ENCODE assay signal across 8 mouse cellular contexts in genomic region chrX:74254888-74255565, GRCm38 (mm10). TPM values are rescaled to one million over a fixed set of nuclear protein-coding genes. Genes with fewer than 3 reads are reported as not detected.
A peak's percentile ranks its signal among the peaks of the same experiment; 100 is the strongest.
DNase-seq lines count a peak whose midpoint lies in the region; ATAC-seq and TF ChIP-seq lines count a peak whose summit lies in the region.

No protein-coding gene starts in this region.

- peak; percentile 61 for ATAC-seq in forebrain, postnatal 0 days
- ATAC-seq in liver, embryonic 16.5 days (ENCODE audit: low read depth), result peak; percentile 49; the same call in 1 of the 2 replicates

- no peaks in the 10 kb centered on the region for H3K9me3 ChIP-seq in heart, embryonic 10.5 days
- H3K9me3 ChIP-seq in ES-Bruce4 (replicated peaks; ENCODE audit: control insufficient read depth, insufficient read depth, low read length, poor library complexity, severe bottlenecking), result no peaks in the 10 kb centered on the region
- no peaks in the 10 kb centered on the region for H3K9me3 ChIP-seq in forebrain, postnatal 0 days (ENCODE audit: low read length)
- H3K9me3 ChIP-seq in liver, embryonic 16.5 days (replicated peaks; ENCODE audit: control insufficient read depth, low read length), result no peaks in the 10 kb centered on the region

- peak overlapping the region; percentile 71 for H3K9ac ChIP-seq in ES-Bruce4 (ENCODE audit: low read depth, poor library complexity, severe bottlenecking)
- peak overlapping the region; percentile 59 for H3K9ac ChIP-seq in forebrain, postnatal 0 days
- peak overlapping the region; percentile 81 for H3K9ac ChIP-seq in liver, embryonic 16.5 days (ENCODE audit: low read depth, low read length)

- no peak for TF ChIP-seq EP300 in ES-Bruce4 (IDR thresholded peaks at IDR 0.05; ENCODE audit: insufficient read depth, low read depth, low read length)

- H3K4me2 ChIP-seq in forebrain, postnatal 0 days (ENCODE audit: low read depth), result peak overlapping the region; percentile 59
- peak overlapping the region; percentile 80 for H3K4me2 ChIP-seq in liver, embryonic 16.5 days (ENCODE audit: low read depth, low read length)

- no peak for TF ChIP-seq POLR2A in ES-Bruce4 (IDR thresholded peaks at IDR 0.05; ENCODE audit: insufficient read depth, low read length)

- H3K4me3 ChIP-seq in heart, embryonic 10.5 days, result peak overlapping the region; percentile 70
- peak overlapping the region; percentile 93 for H3K4me3 ChIP-seq in ES-Bruce4 (ENCODE audit: low read depth, low read length)
- H3K4me3 ChIP-seq in forebrain, postnatal 0 days (ENCODE audit: low read depth, low read length), result peak overlapping the region; percentile 48
- H3K4me3 ChIP-seq in liver, embryonic 16.5 days (ENCODE audit: low read depth, low read length), result peak overlapping the region; percentile 74

- 0 out of 2 replicates have a peak, but pooled peaks cover 5% of the 10 kb centered on the region for H3K4me1 ChIP-seq in heart, embryonic 10.5 days
- no peaks in the 10 kb centered on the region for H3K4me1 ChIP-seq in ES-Bruce4 (ENCODE audit: control insufficient read depth, insufficient read depth, low read length)
- no peaks in the 10 kb centered on the region for H3K4me1 ChIP-seq in forebrain, postnatal 0 days (ENCODE audit: insufficient read depth)
- H3K4me1 ChIP-seq in liver, embryonic 16.5 days (ENCODE audit: control insufficient read depth, low read depth, low read length), result peaks cover 3% of the 10 kb centered on the region; the same call in 1 of the 2 replicates

- H3K36me3 ChIP-seq in heart, embryonic 10.5 days, result peaks cover 19% of the 10 kb centered on the region
- peaks cover 17% of the 10 kb centered on the region for H3K36me3 ChIP-seq in ES-Bruce4 (ENCODE audit: control insufficient read depth, insufficient read depth, low read length, poor library complexity, severe bottlenecking)
- H3K36me3 ChIP-seq in forebrain, postnatal 0 days (ENCODE audit: insufficient read depth), result peaks cover 5% of the 10 kb centered on the region; the same call in 1 of the 2 replicates
- H3K36me3 ChIP-seq in liver, embryonic 16.5 days (ENCODE audit: control insufficient read depth, insufficient read depth), result peaks cover 4% of the 10 kb centered on the region; the same call in 1 of the 2 replicates

- no peak for TF ChIP-seq CTCF in ES-Bruce4 (IDR thresholded peaks at IDR 0.05; ENCODE audit: low read depth, low read length)
- TF ChIP-seq CTCF in forebrain, postnatal 0 days (IDR thresholded peaks at IDR 0.05; ENCODE audit: low read depth), result no peak

- H3K27ac ChIP-seq in heart, embryonic 10.5 days, result peak overlapping the region; percentile 91
- H3K27ac ChIP-seq in ES-Bruce4 (ENCODE audit: insufficient read depth, low read length), result peak overlapping the region; percentile 68
- peak overlapping the region; percentile 84 for H3K27ac ChIP-seq in forebrain, postnatal 0 days (ENCODE audit: low read depth, low read length)
- peak overlapping the region; percentile 87 for H3K27ac ChIP-seq in liver, embryonic 16.5 days (ENCODE audit: low read length)

- intact Hi-C loops in heart, postnatal 36 days (cut with DNase I), result loop anchor here (2.0 kb wide), 1 partner anchor 14 kb away; no protein-coding TSS in a partner anchor
- intact Hi-C loops in left cerebral cortex, postnatal 4 days (cut with DNase I), result no loop called here

- DNase-seq in heart, embryonic 10.5 days (ENCODE audit: low spot score), result no peak
- DNase-seq in heart, postnatal 36 days, result no peak
- DNase-seq in forebrain, postnatal 0 days, result no peak
- DNase-seq in spleen, adult 18-20 months, result no peak
- no peak for DNase-seq in right cerebral cortex, postnatal 36 days (ENCODE audit: low spot score in 2 of 2)
- no peak for DNase-seq in left cerebral cortex, postnatal 4 days

- WGBS in heart, embryonic 10.5 days, result 19% methylated on average over 31 of the region's 31 CpGs
- WGBS in forebrain, postnatal 0 days, result 41% methylated on average over 31 of the region's 31 CpGs
- 20% methylated on average over 31 of the region's 31 CpGs for WGBS in liver, embryonic 16.5 days (ENCODE audit: insufficient replicate concordance)

- H3K27me3 ChIP-seq in heart, embryonic 10.5 days (ENCODE audit: insufficient read depth, poor library complexity, severe bottlenecking), result 0 out of 2 replicates have a peak, but pooled peaks cover 3% of the 10 kb centered on the region
- no peaks in the 10 kb centered on the region for H3K27me3 ChIP-seq in ES-Bruce4 (ENCODE audit: control insufficient read depth, insufficient read depth, low read length, poor library complexity, severe bottlenecking)
- no peaks in the 10 kb centered on the region for H3K27me3 ChIP-seq in forebrain, postnatal 0 days (ENCODE audit: insufficient read depth, low read length)
- no peaks in the 10 kb centered on the region for H3K27me3 ChIP-seq in liver, embryonic 16.5 days (ENCODE audit: control insufficient read depth, insufficient read depth, low read depth, low read length)

RNA-seq across cellular contexts. Expression of gene Emd, which starts 0.5 kb away (rescaled TPM):
- polyA plus RNA-seq in heart, embryonic 10.5 days (2016; fragmentation: Nextera tagmentation; extraction: Ambion mirVana), result 17.9 and 22.7 TPM in 2 replicates
- total RNA-seq in heart, postnatal 36 days (2021), result 10 to 100 TPM; 28.2 to 34.0 TPM
- 154 and 169 TPM in 2 replicates for polyA plus RNA-seq in ES-Bruce4 (2011; ENCODE audit: insufficient read depth, insufficient read length, low read depth, missing spikeins)
- total RNA-seq in forebrain, postnatal 0 days (2014; rRNA removed), result 51.6 and 73.2 TPM in 2 replicates
- 16.9 and 21.0 TPM in 2 replicates for polyA plus RNA-seq in forebrain, postnatal 0 days (2015; fragmentation: Nextera tagmentation; extraction: Ambion mirVana)
- polyA plus RNA-seq in liver, embryonic 16.5 days (2015; fragmentation: Nextera tagmentation; extraction: Ambion mirVana), result 7.4 and 7.7 TPM in 2 replicates
- total RNA-seq in left cerebral cortex, postnatal 4 days (2021), result 10 to 100 TPM; 48.2 to 52.3 TPM

RNA-seq across cellular contexts. Expression of gene Flna, which starts 5.4 kb away (rescaled TPM):
- polyA plus RNA-seq in heart, embryonic 10.5 days (2016; fragmentation: Nextera tagmentation; extraction: Ambion mirVana), result 199 and 236 TPM in 2 replicates
- total RNA-seq in heart, postnatal 36 days (2021), result 10 to 100 TPM; 88.3 to 97.0 TPM
- 288 and 325 TPM in 2 replicates for polyA plus RNA-seq in ES-Bruce4 (2011; ENCODE audit: insufficient read depth, insufficient read length, low read depth, missing spikeins)
- 327 and 336 TPM in 2 replicates for total RNA-seq in forebrain, postnatal 0 days (2014; rRNA removed)
- 35.5 and 45.1 TPM in 2 replicates for polyA plus RNA-seq in forebrain, postnatal 0 days (2015; fragmentation: Nextera tagmentation; extraction: Ambion mirVana)
- 42.7 and 53.3 TPM in 2 replicates for polyA plus RNA-seq in liver, embryonic 16.5 days (2015; fragmentation: Nextera tagmentation; extraction: Ambion mirVana)
- 100 to 1,000 TPM; 434 to 445 TPM for total RNA-seq in left cerebral cortex, postnatal 4 days (2021)

RNA-seq across cellular contexts. Expression of gene Rpl10, which starts 15.6 kb away (rescaled TPM):
- 496 and 543 TPM in 2 replicates for polyA plus RNA-seq in heart, embryonic 10.5 days (2016; fragmentation: Nextera tagmentation; extraction: Ambion mirVana)
- total RNA-seq in heart, postnatal 36 days (2021), result 100 to 1,000 TPM; 178 to 213 TPM
- polyA plus RNA-seq in ES-Bruce4 (2011; ENCODE audit: insufficient read depth, insufficient read length, low read depth, missing spikeins), result 239 and 288 TPM in 2 replicates
- 2,018 and 2,171 TPM in 2 replicates for total RNA-seq in forebrain, postnatal 0 days (2014; rRNA removed)
- polyA plus RNA-seq in forebrain, postnatal 0 days (2015; fragmentation: Nextera tagmentation; extraction: Ambion mirVana), result 467 and 512 TPM in 2 replicates
- 375 and 448 TPM in 2 replicates for polyA plus RNA-seq in liver, embryonic 16.5 days (2015; fragmentation: Nextera tagmentation; extraction: Ambion mirVana)
- total RNA-seq in left cerebral cortex, postnatal 4 days (2021), result 100 to 1,000 TPM; 264 to 422 TPM

RNA-seq across cellular contexts. Expression of gene Taz, which starts 26.7 kb away (rescaled TPM):
- polyA plus RNA-seq in heart, embryonic 10.5 days (2016; fragmentation: Nextera tagmentation; extraction: Ambion mirVana), result 66.9 and 73.1 TPM in 2 replicates
- total RNA-seq in heart, postnatal 36 days (2021), result 10 to 100 TPM; 48.4 to 51.9 TPM
- 27.6 and 30.5 TPM in 2 replicates for polyA plus RNA-seq in ES-Bruce4 (2011; ENCODE audit: insufficient read depth, insufficient read length, low read depth, missing spikeins)
- 54.5 and 80.6 TPM in 2 replicates for total RNA-seq in forebrain, postnatal 0 days (2014; rRNA removed)
- polyA plus RNA-seq in forebrain, postnatal 0 days (2015; fragmentation: Nextera tagmentation; extraction: Ambion mirVana), result 45.7 and 58.1 TPM in 2 replicates
- polyA plus RNA-seq in liver, embryonic 16.5 days (2015; fragmentation: Nextera tagmentation; extraction: Ambion mirVana), result 27.8 and 30.2 TPM in 2 replicates
- 10 to 100 TPM; 54.8 to 57.4 TPM for total RNA-seq in left cerebral cortex, postnatal 4 days (2021)

RNA-seq across cellular contexts. Expression of gene Dnase1l1, which starts 27.1 kb away (rescaled TPM):
- 11.1 and 11.2 TPM in 2 replicates for polyA plus RNA-seq in heart, embryonic 10.5 days (2016; fragmentation: Nextera tagmentation; extraction: Ambion mirVana)
- total RNA-seq in heart, postnatal 36 days (2021), result 10 to 100 TPM; 16.1 to 20.6 TPM
- 3.9 and 5.9 TPM in 2 replicates for polyA plus RNA-seq in ES-Bruce4 (2011; ENCODE audit: insufficient read depth, insufficient read length, low read depth, missing spikeins)
- total RNA-seq in forebrain, postnatal 0 days (2014; rRNA removed), result 1.3 and 2.2 TPM in 2 replicates
- polyA plus RNA-seq in forebrain, postnatal 0 days (2015; fragmentation: Nextera tagmentation; extraction: Ambion mirVana), result 3.1 and 3.4 TPM in 2 replicates
- polyA plus RNA-seq in liver, embryonic 16.5 days (2015; fragmentation: Nextera tagmentation; extraction: Ambion mirVana), result 22.0 and 23.6 TPM in 2 replicates
- total RNA-seq in left cerebral cortex, postnatal 4 days (2021), result 1 to 10 TPM; 2.5 to 5.0 TPM
